Mouse (Mus musculus) hindbrain, postnatal 0 days (tissue): ENCODE data around the gene Mgat4e. TPM values are rescaled to one million over a fixed set of nuclear protein-coding genes. Genes with fewer than 3 reads are reported as not detected.

Experiments used
- ATAC-seq: fragments of 200-750 bp; cut with Nextera tagmentation; 2 replicates; pipeline ENCODE4 v1.8.0; 2017; ENCODE audit warnings: mild to moderate bottlenecking, moderate TSS enrichment, moderate library complexity
- DNase-seq: peaks from one replicate; pipeline ENCODE4 v3.0.0-alpha.2; 2015; ENCODE audit warnings: low spot score
- H3K27ac ChIP-seq: fragments of 300-500 bp; sonication (generic); 2 replicates; pipeline ENCODE4 v1.5.1; 2014; ENCODE audit warnings: mild to moderate bottlenecking
- H3K27me3 ChIP-seq: fragments of 300-500 bp; sonication (generic); 2 replicates; pipeline ENCODE4 v1.6.1; 2014; ENCODE audit warnings: low read length, mixed read lengths; ENCODE audit not compliant: insufficient read depth
- H3K36me3 ChIP-seq: fragments of 300-500 bp; sonication (generic); 2 replicates; pipeline ENCODE4 v1.6.1; 2014; ENCODE audit warnings: low read length, mixed read lengths; ENCODE audit not compliant: insufficient read depth
- H3K4me1 ChIP-seq: fragments of 300-500 bp; sonication (generic); 2 replicates; pipeline ENCODE4 v1.6.1; 2014; ENCODE audit warnings: antibody characterized with exemption, low read length, mixed read lengths; ENCODE audit not compliant: insufficient read depth
- H3K4me2 ChIP-seq: fragments of 300-500 bp; sonication (generic); 2 replicates; pipeline ENCODE4 v1.6.1; 2014; ENCODE audit warnings: low read depth, mild to moderate bottlenecking, low read length, moderate library complexity, mixed read lengths
- H3K4me3 ChIP-seq: fragments of 300-500 bp; sonication (generic); 2 replicates; pipeline ENCODE4 v1.5.1; 2014; ENCODE audit warnings: low read length
- H3K9ac ChIP-seq: fragments of 300-500 bp; sonication (generic); replicated peaks from 2 replicates; pipeline ENCODE4 v1.6.1; 2014; ENCODE audit warnings: mild to moderate bottlenecking, low read length, moderate library complexity, mixed read lengths
- H3K9me3 ChIP-seq: fragments of 300-500 bp; sonication (generic); 2 replicates; pipeline ENCODE4 v1.6.1; 2016; ENCODE audit warnings: low read length, mixed read lengths
- CTCF ChIP-seq: IDR thresholded peaks from 2 replicates; pipeline ENCODE4 v1.5.1; 2016; ENCODE audit warnings: antibody characterized with exemption, control low read depth, low read depth
- WGBS: fragments of 180-500 bp; shearing (Covaris S2); extraction: QIAGEN DNeasy Blood & Tissue Kit; methylation state at CpG from one replicate; pipeline ENCODE4 v1.1.7; 2014; 5-methylcytosine and 5-hydroxymethylcytosine counted together
- polyA plus RNA-seq: library from polyadenylated mRNA; unstranded; fragments of >200 nt; fragmentation: Nextera tagmentation; extraction: Ambion mirVana; gene quantifications from 2 replicates; pipeline ENCODE4 v1.2.1, GENCODE M21; 2015
- total RNA-seq: library from RNA; depleted of rRNA; stranded (reverse); fragments of >200 nt; gene quantifications from 2 replicates; pipeline ENCODE4 v1.2.3, GENCODE M21; 2014

The Mgat4e gene
- total and polyA plus RNA-seq, 2 experiments from 2014 or later, result not detected

GRCm38 (mm10) chr1:134516491-134517198, 32.8 kb downstream of the Mgat4e start:
- H3K9ac ChIP-seq, result 0 out of 2 replicates have a peak overlapping the region, but pooled peaks have one; percentile 9
- no peak for TF ChIP-seq CTCF
- no peaks in the 10 kb centered on the region for H3K9me3 ChIP-seq
- ATAC-seq (peak; percentile 24; the same call in 1 of the 2 replicates), DNase-seq (peak; percentile 45)
- H3K4me1 ChIP-seq, result peaks cover 15% of the 10 kb centered on the region
- WGBS, result 27% methylated on average over 4 of the region's 4 CpGs
- H3K36me3 ChIP-seq, result no peaks in the 10 kb centered on the region
- no peaks in the 10 kb centered on the region for H3K27me3 ChIP-seq
- peak overlapping the region; percentile 16; the same call in 1 of the 2 replicates for H3K4me2 ChIP-seq
- peak overlapping the region; percentile 54; the same call in 1 of the 2 replicates for H3K27ac ChIP-seq
- no peak overlapping the region for H3K4me3 ChIP-seq

GRCm38 (mm10) chr1:134515891-134516290, 33.6 kb downstream of the Mgat4e start:
- no peak for ATAC-seq
- no peaks in the 10 kb centered on the region for H3K36me3 ChIP-seq
- peak; percentile 26 for DNase-seq
- peak overlapping the region; percentile 54; the same call in 1 of the 2 replicates for H3K27ac ChIP-seq
- H3K4me2 ChIP-seq, result no peak overlapping the region
- no peaks in the 10 kb centered on the region for H3K9me3 ChIP-seq
- H3K4me3 ChIP-seq, result no peak overlapping the region
- H3K27me3 ChIP-seq, result no peaks in the 10 kb centered on the region
- 0 out of 2 replicates have a peak overlapping the region, but pooled peaks have one; percentile 9 for H3K9ac ChIP-seq
- peaks cover 15% of the 10 kb centered on the region for H3K4me1 ChIP-seq
- 54% methylated on average over 2 of the region's 2 CpGs for WGBS
- no peak for TF ChIP-seq CTCF

DNA sequence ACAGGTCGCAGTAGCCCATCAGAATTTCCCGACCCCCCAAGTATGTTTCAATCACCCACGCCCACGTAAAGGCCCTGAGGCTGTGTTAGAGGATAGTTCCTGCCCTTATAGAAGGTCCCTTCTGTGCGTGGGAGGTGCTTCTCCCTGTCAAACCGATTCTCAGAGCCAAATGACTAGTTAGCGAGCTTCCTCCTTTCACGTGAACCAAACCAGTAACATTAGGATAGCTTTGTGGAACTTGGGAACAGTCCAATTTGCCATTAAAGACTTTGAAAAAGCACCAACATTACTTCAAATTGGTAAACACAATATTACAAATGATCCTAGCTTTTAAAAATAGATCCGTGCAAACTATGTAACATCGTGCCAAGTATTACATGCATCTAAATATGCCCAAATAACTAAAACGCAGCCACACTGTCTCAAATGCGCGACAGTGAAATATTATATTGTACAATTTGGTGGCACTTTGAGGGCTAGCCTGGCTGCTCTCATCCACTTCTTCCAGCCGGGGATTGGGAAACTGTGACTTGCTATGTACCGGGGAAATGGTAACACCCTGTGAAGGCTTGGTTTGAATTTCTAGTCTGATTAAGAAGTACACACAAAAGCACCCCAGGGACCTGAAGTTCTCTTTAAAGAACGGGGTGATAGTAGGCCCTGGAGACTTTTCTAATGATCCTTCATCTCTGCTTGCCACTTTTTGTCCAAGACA, 35.4 kb downstream of the Mgat4e start:
- Histone ChIP-seq H3K36me3 (no peaks in the 10 kb centered on the region), H3K27ac (no peak overlapping the region; the same call in 1 of the 2 replicates), H3K9ac (peak overlapping the region; percentile 45; the same call in 1 of the 2 replicates), H3K27me3 (no peaks in the 10 kb centered on the region), H3K4me3 (peak overlapping the region; percentile 33), H3K4me1 (peaks cover 15% of the 10 kb centered on the region), H3K9me3 (no peaks in the 10 kb centered on the region), H3K4me2 (peak overlapping the region; percentile 74; the same call in 1 of the 2 replicates)
- no peak for ATAC-seq
- DNase-seq, result peak; percentile 17
- no peak for TF ChIP-seq CTCF
- WGBS, result 40% methylated on average over 16 of the region's 16 CpGs

GRCm38 (mm10) chr1:134513312-134513860, 36.1 kb downstream of the Mgat4e start:
- peak overlapping the region; percentile 74 for H3K4me2 ChIP-seq
- peaks cover 15% of the 10 kb centered on the region for H3K4me1 ChIP-seq
- ATAC-seq, result no peak
- peak overlapping the region; percentile 45 for H3K9ac ChIP-seq
- peak; percentile 27 for DNase-seq
- H3K9me3 ChIP-seq, result no peaks in the 10 kb centered on the region
- TF ChIP-seq CTCF, result peak; percentile 16; the same call in 1 of the 2 replicates
- H3K27me3 ChIP-seq, result no peaks in the 10 kb centered on the region
- peak overlapping the region; percentile 20; the same call in 1 of the 2 replicates for H3K27ac ChIP-seq
- peaks cover under 1% of the 10 kb centered on the region; the same call in 1 of the 2 replicates for H3K36me3 ChIP-seq
- WGBS, result 2% methylated on average over 38 of the region's 38 CpGs
- peak overlapping the region; percentile 33 for H3K4me3 ChIP-seq

DNA sequence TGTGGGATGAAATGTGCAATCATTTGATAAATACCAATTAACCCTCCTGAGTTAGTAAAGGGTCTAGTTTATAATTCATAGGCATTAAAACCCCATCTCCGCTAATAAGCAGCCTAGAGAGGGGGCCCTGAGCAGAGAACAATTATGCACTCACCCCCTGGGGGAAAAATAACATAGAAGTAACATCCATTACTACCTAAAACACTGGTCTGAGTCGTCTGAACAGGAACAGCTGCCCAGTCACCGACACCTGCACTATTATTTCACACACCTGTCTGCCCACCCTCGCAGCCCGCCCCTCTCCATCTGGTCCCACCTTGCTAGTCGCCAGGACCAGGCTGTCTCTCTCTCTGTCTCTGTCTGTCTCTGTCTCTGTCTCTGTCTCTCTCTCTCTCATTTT, 36.9 kb downstream of the Mgat4e start:
- Histone ChIP-seq H3K36me3 (peaks cover 4% of the 10 kb centered on the region; the same call in 1 of the 2 replicates), H3K27me3 (no peaks in the 10 kb centered on the region), H3K9me3 (no peaks in the 10 kb centered on the region), H3K4me3 (no peak overlapping the region), H3K27ac (no peak overlapping the region; the same call in 1 of the 2 replicates), H3K4me1 (peaks cover 15% of the 10 kb centered on the region), H3K9ac (no peak overlapping the region), H3K4me2 (peak overlapping the region; percentile 3; the same call in 1 of the 2 replicates)
- DNase-seq (no peak), ATAC-seq (no peak)
- WGBS, result 57% methylated on average over 6 of the region's 6 CpGs
- no peak for TF ChIP-seq CTCF

DNA sequence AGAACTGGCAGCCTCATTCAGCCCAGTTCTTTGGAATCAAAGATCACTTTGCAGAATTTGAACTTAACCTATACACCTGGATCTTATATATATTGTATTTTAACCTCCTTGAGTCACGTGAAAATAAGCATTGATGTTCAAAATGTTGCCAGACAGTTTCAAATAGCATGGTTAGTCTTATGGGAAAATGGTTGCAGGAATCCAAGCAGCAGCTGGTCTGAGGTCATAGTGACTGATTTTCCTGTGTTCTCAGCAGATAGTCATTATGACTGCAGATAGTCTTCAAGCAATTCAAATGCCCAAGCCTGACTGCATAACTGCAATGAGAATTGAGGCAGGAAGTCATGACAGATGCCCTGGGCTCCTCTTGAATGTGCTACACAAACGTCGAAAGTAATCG, 37.3 kb downstream of the Mgat4e start:
- 48% methylated on average over 4 of the region's 4 CpGs for WGBS
- H3K9me3 ChIP-seq, result no peaks in the 10 kb centered on the region

More for the DNA sequence above, 37.3 kb downstream of the Mgat4e start:
- H3K27me3 ChIP-seq, result no peaks in the 10 kb centered on the region
- no peak for ATAC-seq
- peak; percentile 17 for DNase-seq
- peaks cover 15% of the 10 kb centered on the region for H3K4me1 ChIP-seq
- TF ChIP-seq CTCF, result no peak
- H3K27ac ChIP-seq, result no peak overlapping the region
- H3K36me3 ChIP-seq, result peaks cover 8% of the 10 kb centered on the region; the same call in 1 of the 2 replicates
- no peak overlapping the region for H3K4me3 ChIP-seq
- H3K4me2 ChIP-seq, result no peak overlapping the region
- no peak overlapping the region for H3K9ac ChIP-seq
